Mouse (Mus musculus) T-helper 17 cell (primary cell): Measurements from ENCODE around the gene Fam131c.

Experiments
- in situ Hi-C, 2 experiments: fragments of 300-600 bp; cut with MboI, MseI; formaldehyde crosslinking; loops; 1 replicate in 1 of 2; 2 replicates in 1 of 2; pipeline ENCODE4 v1.15.1; 2025; ENCODE audit warnings: high pct_unique_total_duplicates in 2 of 2

Gene Fam131c

GRCm38 (mm10) chr4:141433191-141433590 lies 65.2 kb downstream of the Fam131c start:
- in situ Hi-C loops = no loop called here
